Mouse (Mus musculus) skeletal muscle tissue, adult 2 months (tissue): ENCODE measurements around the gene Ltb.
A peak's percentile ranks its signal among the peaks of the same experiment; 100 is the strongest.
"Not testable (repeated sequence)": the region's sequence is repeated elsewhere in the genome, so short reads cannot be mapped to it uniquely, and the experiment has no call there.

ENCODE experiments used
- DNase-seq: peaks from one replicate; pipeline ENCODE4 v3.0.0-alpha.2; 2012; ENCODE audit warnings: low read depth, low spot score

The Ltb gene

GRCm38 (mm10) chr17:35225456-35225855 lies 31.2 kb downstream of the Ltb start:
- DNase-seq = no peak

- DNase-seq = no peak
Observed at GRCm38 (mm10) chr17:35226561-35227046, 32.4 kb downstream of the Ltb start.

- no peak for DNase-seq
Observed at GRCm38 (mm10) chr17:35231022-35231421, 36.8 kb downstream of the Ltb start.

- no peak for DNase-seq
Observed at GRCm38 (mm10) chr17:35232043-35232442, 37.8 kb downstream of the Ltb start.

- DNase-seq = no peak
Observed at GRCm38 (mm10) chr17:35232659-35233058, 38.4 kb downstream of the Ltb start.

GRCm38 (mm10) chr17:35233114-35233980 lies 39.1 kb downstream of the Ltb start, which contains the start of gene Atp6v1g2:
TSS of gene Atp6v1g2 (plus strand) at chr17:35233660.
- no peak for DNase-seq

- DNase-seq = not testable (repeated sequence)
Observed at GRCm38 (mm10) chr17:35234090-35234489, 39.9 kb downstream of the Ltb start.

- no peak for DNase-seq
Observed at GRCm38 (mm10) chr17:35234903-35235302, 40.7 kb downstream of the Ltb start.

GRCm38 (mm10) chr17:35235614-35236389 lies 41.6 kb downstream of the Ltb start, which contains the start of gene Nfkbil1:
TSS of gene Nfkbil1 (minus strand) at chr17:35235792.
- peak; percentile 92 for DNase-seq

- DNase-seq = peak; percentile 84
Observed at GRCm38 (mm10) chr17:35236390-35236746, 42.1 kb downstream of the Ltb start.

- DNase-seq = no peak
Observed at GRCm38 (mm10) chr17:35236996-35237395, 42.8 kb downstream of the Ltb start.

GRCm38 (mm10) chr17:35237504-35237903 lies 43.3 kb downstream of the Ltb start:
- DNase-seq = no peak

- DNase-seq = no peak
Observed at GRCm38 (mm10) chr17:35239700-35240099, 45.5 kb downstream of the Ltb start.

- DNase-seq = no peak
Observed at GRCm38 (mm10) chr17:35240384-35241304, 46.4 kb downstream of the Ltb start.

GRCm38 (mm10) chr17:35241305-35242014 lies 47.2 kb downstream of the Ltb start, which contains the start of gene Ddx39b:
TSS of gene Ddx39b (plus strand) at chr17:35241746.
- peak; percentile 96 for DNase-seq

- DNase-seq = peak; percentile 61
Observed at GRCm38 (mm10) chr17:35242015-35242941, 48.0 kb downstream of the Ltb start.

GRCm38 (mm10) chr17:35243086-35243485 lies 48.8 kb downstream of the Ltb start:
- DNase-seq = no peak

GRCm38 (mm10) chr17:35244999-35245398 lies 50.8 kb downstream of the Ltb start:
- DNase-seq = no peak
